Mouse (Mus musculus): ENCODE data around the gene Dgcr2. TPM values are rescaled to one million over a fixed set of nuclear protein-coding genes. Genes with fewer than 3 reads are reported as not detected.
A peak's percentile ranks its signal among the peaks of the same experiment; 100 is the strongest.

The Dgcr2 gene
- polyA plus RNA-seq, 1 experiment, result 152 TPM

GRCm38 (mm10) chr16:17896091-17896490, 2.3 kb downstream of the Dgcr2 start:
- H3K36me3 ChIP-seq (ENCODE audit: control insufficient read depth, insufficient read depth, low read length), result peaks cover 12% of the 10 kb centered on the region
- no peak for TF ChIP-seq POLR2A (IDR thresholded peaks at IDR 0.05; ENCODE audit: low read depth, low read length)
- no peak for TF ChIP-seq CTCF (IDR thresholded peaks at IDR 0.05; ENCODE audit: extremely low read depth, insufficient read length, insufficient replicate concordance, low read depth, low read length)
- H3K4me1 ChIP-seq (ENCODE audit: control insufficient read depth, insufficient read depth, insufficient read length, low read length), result peaks cover 8% of the 10 kb centered on the region; the same call in 1 of the 2 replicates
- H3K27ac ChIP-seq (ENCODE audit: insufficient read depth, low read depth, low read length), result no peak overlapping the region
- H3K4me3 ChIP-seq (ENCODE audit: low read depth, low read length), result no peak overlapping the region
- H3K27me3 ChIP-seq (ENCODE audit: control insufficient read depth, insufficient read depth, low read length), result no peaks in the 10 kb centered on the region

DNA sequence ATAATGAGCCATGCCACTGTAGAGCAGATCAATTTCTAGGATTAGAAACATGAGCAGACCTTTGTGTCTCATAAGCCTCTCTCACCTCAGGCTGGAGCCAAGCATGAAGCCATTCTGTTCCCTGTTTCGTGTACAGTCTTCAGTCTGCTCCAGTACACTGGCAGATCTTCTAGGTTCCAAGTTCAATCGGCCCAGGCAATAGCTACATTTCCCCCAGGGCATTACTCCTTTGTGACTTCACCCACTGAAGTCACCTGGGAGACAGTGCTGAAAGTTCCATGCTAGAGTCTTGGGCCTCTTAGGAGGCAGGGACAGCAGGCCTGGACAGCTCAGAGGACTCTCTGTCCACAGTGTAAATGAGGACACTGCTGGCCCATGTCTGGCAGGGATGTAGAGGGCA, 4.4 kb downstream of the Dgcr2 start, which contains the start of gene Tssk1:
TSS of gene Tssk1 (plus strand) at position 301 of the 400 bp plus-strand sequence.
- Histone ChIP-seq H3K36me3 (ENCODE audit: control insufficient read depth, insufficient read depth, low read length) (peaks cover 3% of the 10 kb centered on the region; the same call in 1 of the 2 replicates), H3K27ac (ENCODE audit: insufficient read depth, low read depth, low read length) (no peak within 1 kb of the TSS), H3K4me3 (ENCODE audit: low read depth, low read length) (no peak within 1 kb of the TSS), H3K27me3 (ENCODE audit: control insufficient read depth, insufficient read depth, low read length) (no peaks in the 10 kb centered on the region), H3K4me1 (ENCODE audit: control insufficient read depth, insufficient read depth, insufficient read length, low read length) (peaks cover 17% of the 10 kb centered on the region; the same call in 1 of the 2 replicates)
- WGBS, result 71% methylated on average over 2 of the region's 2 CpGs
- TF ChIP-seq POLR2A (IDR thresholded peaks at IDR 0.05; ENCODE audit: low read depth, low read length) (no peak), CTCF (IDR thresholded peaks at IDR 0.05; ENCODE audit: extremely low read depth, insufficient read length, insufficient replicate concordance, low read depth, low read length) (no peak)

DNA sequence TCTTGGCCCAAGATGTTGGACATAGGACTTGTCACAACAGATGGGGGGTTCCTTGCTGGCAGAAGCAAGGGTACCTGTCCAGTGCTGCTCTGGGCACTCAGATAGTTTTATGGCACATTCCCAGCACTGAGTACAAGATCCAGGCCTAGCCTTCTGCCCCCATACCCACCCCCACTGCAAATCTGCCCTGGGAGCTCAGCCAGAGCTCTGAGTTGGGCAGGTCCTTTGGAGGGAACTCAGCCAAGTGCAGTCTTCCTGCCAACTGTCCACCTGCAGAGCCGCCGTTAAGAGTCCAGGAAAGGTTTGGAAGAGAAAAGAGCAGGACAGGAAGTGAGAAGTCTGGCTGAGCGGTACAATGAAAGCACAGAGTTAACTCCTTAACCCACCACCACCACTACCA, 5.8 kb downstream of the Dgcr2 start:
- H3K27me3 ChIP-seq (ENCODE audit: control insufficient read depth, insufficient read depth, low read length), result no peaks in the 10 kb centered on the region
- H3K4me1 ChIP-seq (ENCODE audit: control insufficient read depth, insufficient read depth, insufficient read length, low read length), result peaks cover 17% of the 10 kb centered on the region; the same call in 1 of the 2 replicates
- WGBS, result 8% methylated on average over 3 of the region's 3 CpGs
- 0 out of 2 replicates have a peak overlapping the region, but pooled peaks have one; percentile 17 for H3K27ac ChIP-seq (ENCODE audit: insufficient read depth, low read depth, low read length)
- TF ChIP-seq POLR2A (IDR thresholded peaks at IDR 0.05; ENCODE audit: low read depth, low read length) (no peak), CTCF (IDR thresholded peaks at IDR 0.05; ENCODE audit: extremely low read depth, insufficient read length, insufficient replicate concordance, low read depth, low read length) (no peak)
- H3K4me3 ChIP-seq (ENCODE audit: low read depth, low read length), result no peak overlapping the region
- H3K36me3 ChIP-seq (ENCODE audit: control insufficient read depth, insufficient read depth, low read length), result no peaks in the 10 kb centered on the region

GRCm38 (mm10) chr16:17891567-17891959, 6.8 kb downstream of the Dgcr2 start, which contains the start of gene Gm20518:
Gene Gm20518, minus strand, starts transcription at chr16:17891671.
- 1% methylated on average over 38 of the region's 38 CpGs for WGBS
- H3K4me1 ChIP-seq (ENCODE audit: control insufficient read depth, insufficient read depth, insufficient read length, low read length), result peaks cover 17% of the 10 kb centered on the region; the same call in 1 of the 2 replicates
- no peaks in the 10 kb centered on the region for H3K27me3 ChIP-seq (ENCODE audit: control insufficient read depth, insufficient read depth, low read length)
- H3K27ac ChIP-seq (ENCODE audit: insufficient read depth, low read depth, low read length), result peak within 1 kb of the TSS; percentile 81
- TF ChIP-seq CTCF (IDR thresholded peaks at IDR 0.05; ENCODE audit: extremely low read depth, insufficient read length, insufficient replicate concordance, low read depth, low read length) (no peak), POLR2A (IDR thresholded peaks at IDR 0.05; ENCODE audit: low read depth, low read length) (0 out of 2 replicates have a peak, but pooled peaks have one; percentile 50)
- H3K4me3 ChIP-seq (ENCODE audit: low read depth, low read length), result peak within 1 kb of the TSS; percentile 89
- H3K36me3 ChIP-seq (ENCODE audit: control insufficient read depth, insufficient read depth, low read length), result no peaks in the 10 kb centered on the region

DNA sequence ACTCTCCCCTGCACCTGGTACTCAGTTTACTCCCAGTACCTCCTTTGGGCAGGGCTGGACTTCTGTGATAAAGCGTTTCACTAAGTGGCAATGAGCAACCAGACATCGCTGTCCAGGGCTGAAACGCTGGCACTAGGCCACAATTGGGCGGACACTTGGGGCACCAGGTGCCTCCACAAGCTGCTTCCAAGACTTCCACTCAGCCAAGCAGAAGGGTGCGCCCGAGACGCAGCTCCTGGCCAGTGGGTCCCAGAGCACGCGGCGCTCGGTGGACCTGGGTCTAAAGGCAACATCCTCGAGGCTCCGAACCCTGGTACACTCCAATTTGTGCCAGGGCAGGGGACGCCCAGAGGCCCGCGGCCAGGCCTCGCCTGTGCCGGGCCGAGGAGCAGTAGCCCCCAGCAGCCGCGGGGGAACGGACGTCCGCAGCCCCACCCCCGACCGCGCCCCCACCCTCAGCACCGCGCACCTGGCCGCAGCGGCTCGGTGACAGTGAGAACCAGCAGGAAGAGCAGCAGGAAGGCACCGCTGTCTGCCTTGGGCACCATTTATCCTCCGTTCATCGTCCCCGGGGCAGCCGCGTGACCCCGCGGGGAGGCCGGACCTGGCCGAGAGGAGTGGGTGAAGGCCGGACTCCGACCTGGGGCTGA, 7.3 kb downstream of the Dgcr2 start:
- peak overlapping the region; percentile 81 for H3K27ac ChIP-seq (ENCODE audit: insufficient read depth, low read depth, low read length)
- H3K27me3 ChIP-seq (ENCODE audit: control insufficient read depth, insufficient read depth, low read length), result no peaks in the 10 kb centered on the region
- TF ChIP-seq POLR2A (IDR thresholded peaks at IDR 0.05; ENCODE audit: low read depth, low read length) (no peak; the same call in 1 of the 2 replicates), CTCF (IDR thresholded peaks at IDR 0.05; ENCODE audit: extremely low read depth, insufficient read length, insufficient replicate concordance, low read depth, low read length) (no peak)
- peak overlapping the region; percentile 89 for H3K4me3 ChIP-seq (ENCODE audit: low read depth, low read length)
- H3K4me1 ChIP-seq (ENCODE audit: control insufficient read depth, insufficient read depth, insufficient read length, low read length), result peaks cover 17% of the 10 kb centered on the region; the same call in 1 of the 2 replicates
- no peaks in the 10 kb centered on the region for H3K36me3 ChIP-seq (ENCODE audit: control insufficient read depth, insufficient read depth, low read length)
- under 1% methylated on average over 44 of the region's 44 CpGs for WGBS

DNA sequence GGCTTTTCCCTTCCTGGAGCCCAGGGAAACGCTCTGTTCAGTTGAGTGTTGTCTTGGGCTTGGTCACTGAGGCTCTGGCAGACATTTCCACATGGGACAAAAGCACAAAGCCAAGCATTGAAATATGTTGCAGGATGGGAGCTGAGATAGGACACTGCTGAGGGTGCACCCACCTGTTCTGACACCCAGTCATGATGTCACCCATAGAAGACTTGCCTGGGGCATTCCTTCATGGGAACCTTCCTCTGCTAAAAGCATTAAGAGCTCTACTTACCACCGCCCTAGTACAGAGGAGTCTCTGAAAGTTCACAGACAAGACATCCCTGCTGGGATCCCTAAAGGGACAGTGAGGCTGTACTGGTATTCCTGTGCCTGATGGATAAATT, 8.0 kb downstream of the Dgcr2 start:
- 11% methylated on average over 2 of the region's 2 CpGs for WGBS
- TF ChIP-seq POLR2A (IDR thresholded peaks at IDR 0.05; ENCODE audit: low read depth, low read length) (no peak), CTCF (IDR thresholded peaks at IDR 0.05; ENCODE audit: extremely low read depth, insufficient read length, insufficient replicate concordance, low read depth, low read length) (no peak)
- Histone ChIP-seq H3K4me1 (ENCODE audit: control insufficient read depth, insufficient read depth, insufficient read length, low read length) (peaks cover 17% of the 10 kb centered on the region; the same call in 1 of the 2 replicates), H3K27ac (ENCODE audit: insufficient read depth, low read depth, low read length) (peak overlapping the region; percentile 81; the same call in 1 of the 2 replicates), H3K36me3 (ENCODE audit: control insufficient read depth, insufficient read depth, low read length) (no peaks in the 10 kb centered on the region), H3K4me3 (ENCODE audit: low read depth, low read length) (peak overlapping the region; percentile 89; the same call in 1 of the 2 replicates), H3K27me3 (ENCODE audit: control insufficient read depth, insufficient read depth, low read length) (no peaks in the 10 kb centered on the region)

DNA sequence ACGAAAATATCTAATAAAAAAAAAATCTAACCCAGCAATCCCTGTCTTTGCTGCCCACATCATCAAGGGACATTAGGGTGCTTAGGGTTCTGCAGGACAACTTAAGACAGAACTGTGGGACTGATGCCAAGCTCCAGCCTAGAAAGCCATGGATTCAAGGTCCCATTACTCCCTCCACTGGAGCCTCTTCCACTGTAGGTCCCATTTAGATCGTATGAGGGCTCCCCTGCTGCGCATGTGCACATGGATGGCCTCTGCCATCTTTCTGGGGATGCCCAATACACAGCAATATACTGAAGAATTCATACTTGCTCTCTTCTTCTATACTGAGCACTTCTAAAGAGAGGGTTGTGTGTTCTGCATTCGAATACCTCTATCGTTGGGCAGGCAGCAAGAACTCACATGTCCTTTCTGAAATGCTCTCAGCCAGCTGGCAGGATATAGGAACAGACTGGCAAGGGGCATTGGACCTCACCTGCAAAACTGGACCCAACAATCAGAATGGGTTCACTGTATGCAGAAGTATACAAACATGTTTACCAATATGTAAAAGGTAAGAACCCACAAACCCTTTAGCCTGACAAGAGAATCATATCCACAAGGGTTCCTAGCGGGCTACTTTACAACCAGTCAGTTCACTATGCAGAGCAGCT, 8.5 kb downstream of the Dgcr2 start:
- peaks cover 2% of the 10 kb centered on the region; the same call in 1 of the 2 replicates for H3K36me3 ChIP-seq (ENCODE audit: control insufficient read depth, insufficient read depth, low read length)
- TF ChIP-seq CTCF (IDR thresholded peaks at IDR 0.05; ENCODE audit: extremely low read depth, insufficient read length, insufficient replicate concordance, low read depth, low read length) (no peak), POLR2A (IDR thresholded peaks at IDR 0.05; ENCODE audit: low read depth, low read length) (no peak)
- 56% methylated on average over 6 of the region's 6 CpGs for WGBS
- peaks cover 17% of the 10 kb centered on the region; the same call in 1 of the 2 replicates for H3K4me1 ChIP-seq (ENCODE audit: control insufficient read depth, insufficient read depth, insufficient read length, low read length)
- no peak overlapping the region for H3K4me3 ChIP-seq (ENCODE audit: low read depth, low read length)
- no peak overlapping the region for H3K27ac ChIP-seq (ENCODE audit: insufficient read depth, low read depth, low read length)
- no peaks in the 10 kb centered on the region for H3K27me3 ChIP-seq (ENCODE audit: control insufficient read depth, insufficient read depth, low read length)

Measured in small intestine, adult 2 months (tissue).